Mouse (Mus musculus): ENCODE data around the gene Bglap2. TPM values are rescaled to one million over a fixed set of nuclear protein-coding genes. Genes with fewer than 3 reads are reported as not detected.
A peak's percentile ranks its signal among the peaks of the same experiment; 100 is the strongest.
"Not testable (repeated sequence)": the region's sequence is repeated elsewhere in the genome, so short reads cannot be mapped to it uniquely, and the experiment has no call there.

Gene Bglap2
- polyA plus RNA-seq, 1 experiment from 2014 or later: not detected

DNA sequence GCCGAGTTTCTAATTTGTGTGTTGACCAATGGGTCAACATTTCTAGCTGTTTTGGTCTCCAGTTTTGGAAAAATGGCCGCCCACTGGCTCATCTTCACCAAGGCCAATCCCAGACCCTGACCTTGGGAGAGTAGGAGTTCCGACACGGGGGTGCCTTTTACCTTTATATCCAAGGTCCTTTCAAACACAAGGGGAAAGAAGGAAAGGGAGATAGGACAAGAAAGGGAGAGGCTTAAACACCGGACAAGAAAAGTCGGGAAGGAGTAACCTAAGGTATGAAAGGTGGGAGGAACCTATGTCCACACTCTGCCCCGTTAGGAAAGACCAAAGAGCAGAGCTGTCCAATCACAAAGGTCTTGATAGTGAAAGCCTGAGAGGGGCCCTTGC lies 32.1 kb upstream of the Bglap2 start:
- WGBS: 25% methylated on average over 7 of the region's 7 CpGs
- H3K27ac ChIP-seq: peak overlapping the region; percentile 61
- H3K4me3 ChIP-seq: peak overlapping the region; percentile 71

DNA sequence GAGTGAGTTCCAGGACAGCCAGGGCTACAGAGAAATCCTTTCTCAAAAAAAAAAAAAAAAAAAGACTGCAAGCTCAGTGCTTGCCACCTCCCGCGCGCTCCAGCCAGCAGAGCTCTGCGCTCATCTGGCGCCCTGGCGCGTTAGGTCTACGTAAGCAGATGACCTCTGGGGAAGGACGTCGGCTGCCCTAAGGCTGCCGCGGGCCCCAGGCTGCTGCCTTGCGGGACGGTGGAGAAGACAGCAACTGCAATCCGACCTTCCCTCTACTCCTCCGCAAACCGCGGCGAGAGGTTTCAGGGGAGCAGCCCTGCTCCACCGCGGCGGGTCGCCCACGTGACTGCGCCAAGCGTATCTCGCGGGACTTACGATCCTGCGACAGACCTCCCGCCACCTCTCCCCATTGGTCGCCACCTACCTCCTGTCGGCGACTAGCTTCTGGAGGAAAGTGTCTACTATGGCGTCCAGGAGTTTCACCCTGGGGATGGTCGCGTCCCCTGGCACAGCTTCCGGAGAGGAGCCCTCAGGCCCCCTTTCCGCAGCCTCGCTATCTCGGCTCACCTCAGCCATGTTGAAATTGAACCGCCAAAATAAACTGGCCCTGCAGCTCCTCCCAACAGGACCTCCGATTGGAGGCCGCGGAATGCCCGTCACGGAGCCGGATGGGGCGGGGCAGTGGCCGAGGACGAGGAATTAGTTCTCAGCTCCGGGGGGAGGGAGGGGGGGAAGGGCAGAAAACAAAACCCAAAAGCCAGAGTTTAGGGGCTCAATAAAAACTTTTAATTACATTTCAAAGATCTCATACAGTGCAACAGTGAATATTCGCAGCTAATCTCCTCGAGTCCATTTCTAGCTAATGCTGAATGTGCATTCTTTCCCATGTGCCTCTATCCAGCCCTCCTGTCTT lies 31.5 kb upstream of the Bglap2 start, which contains the start of gene Pmf1:
Pmf1 (minus strand) TSS at position 591 of the 904 bp plus-strand sequence.
- H3K36me3 ChIP-seq (ENCODE audit: poor library complexity, severe bottlenecking): peaks cover 38% of the 10 kb centered on the region
- WGBS: under 1% methylated on average over 54 of the region's 54 CpGs
- peak; percentile 94 for ATAC-seq
- peaks cover 30% of the 10 kb centered on the region for H3K4me1 ChIP-seq
- no peaks in the 10 kb centered on the region for H3K27me3 ChIP-seq
- peak within 1 kb of the TSS; percentile 65 for H3K4me2 ChIP-seq
- peak within 1 kb of the TSS; percentile 71 for H3K4me3 ChIP-seq
- H3K9me3 ChIP-seq (replicated peaks): no peaks in the 10 kb centered on the region
- H3K9ac ChIP-seq: peak within 1 kb of the TSS; percentile 93
- peak within 1 kb of the TSS; percentile 92 for H3K27ac ChIP-seq

More for the DNA sequence above, 32.1 kb upstream of the Bglap2 start:
- Histone ChIP-seq H3K9ac (peak overlapping the region; percentile 93), H3K9me3 (replicated peaks) (no peaks in the 10 kb centered on the region), H3K4me2 (peak overlapping the region; percentile 65), H3K27me3 (no peaks in the 10 kb centered on the region), H3K4me1 (peaks cover 30% of the 10 kb centered on the region), H3K36me3 (ENCODE audit: poor library complexity, severe bottlenecking) (peaks cover 44% of the 10 kb centered on the region)
- no peak for ATAC-seq

DNA sequence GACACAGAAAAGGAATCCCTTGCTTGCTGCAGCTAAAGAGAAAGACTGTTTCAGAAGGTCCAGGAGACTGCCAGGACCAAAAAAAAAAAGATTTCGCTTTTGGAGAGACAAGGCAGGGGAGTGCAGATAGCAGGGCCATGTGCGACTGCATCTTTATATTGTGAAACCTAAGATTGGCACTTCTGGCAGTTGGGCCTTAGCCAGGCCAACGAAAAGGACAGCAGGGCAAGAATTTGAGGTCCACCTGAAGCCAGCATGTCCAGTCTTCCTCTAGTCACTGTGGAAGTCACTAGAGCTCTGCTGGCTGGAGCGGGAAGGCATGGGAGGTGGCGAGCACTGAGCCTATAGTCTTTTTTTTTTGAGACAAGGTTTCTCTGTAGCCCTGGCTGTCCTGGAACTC lies 30.5 kb upstream of the Bglap2 start:
- no peak overlapping the region for H3K27ac ChIP-seq
- 60% methylated on average over 5 of the region's 5 CpGs for WGBS
- peak overlapping the region; percentile 65 for H3K4me2 ChIP-seq
- H3K4me3 ChIP-seq: peak overlapping the region; percentile 71
- H3K4me1 ChIP-seq: peaks cover 30% of the 10 kb centered on the region
- no peaks in the 10 kb centered on the region for H3K9me3 ChIP-seq (replicated peaks)
- H3K9ac ChIP-seq: peak overlapping the region; percentile 93
- ATAC-seq: no peak
- H3K36me3 ChIP-seq (ENCODE audit: poor library complexity, severe bottlenecking): peaks cover 28% of the 10 kb centered on the region
- no peaks in the 10 kb centered on the region for H3K27me3 ChIP-seq

DNA sequence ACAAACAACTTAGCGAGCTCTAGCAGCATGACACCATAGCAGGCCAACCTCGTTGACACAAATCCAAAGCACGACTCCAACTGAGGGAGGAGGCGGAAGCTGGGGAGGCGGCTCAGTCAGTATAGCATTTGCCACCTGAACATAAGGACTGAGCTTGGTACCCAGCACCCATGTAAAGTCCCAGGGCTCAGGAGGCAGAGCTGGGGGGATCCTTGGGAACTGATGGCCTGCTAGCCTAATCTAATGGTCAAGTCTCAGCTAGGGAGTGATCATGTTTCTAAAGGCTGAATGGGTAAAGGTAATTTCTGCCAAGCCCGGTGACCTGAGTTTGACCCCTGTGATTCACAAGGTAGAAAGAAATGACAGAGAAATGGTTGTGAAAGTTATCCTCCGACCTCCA lies 29.0 kb upstream of the Bglap2 start:
- no peak overlapping the region for H3K9ac ChIP-seq
- ATAC-seq: no peak
- 57% methylated on average over 7 of the region's 7 CpGs for whole genome bisulfite sequencing

DNA sequence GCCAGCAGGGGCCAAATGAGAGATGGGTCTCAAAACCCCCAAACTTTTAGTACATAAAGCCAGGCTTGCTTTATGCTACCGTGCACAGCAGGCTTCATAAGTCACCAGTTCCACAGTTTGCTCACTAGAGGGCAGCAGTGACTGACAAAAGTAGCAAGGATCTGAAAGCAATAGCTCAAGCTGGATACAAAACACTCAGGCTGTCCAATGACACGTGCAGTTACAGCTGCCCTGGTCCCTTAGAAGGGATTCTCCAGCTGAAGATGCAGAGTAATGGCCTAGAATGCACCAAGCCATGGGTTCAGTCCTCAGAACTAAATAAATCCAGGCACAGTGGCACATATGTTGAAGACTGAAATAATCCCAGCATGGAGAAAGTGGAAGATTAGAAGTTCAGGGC lies 28.6 kb upstream of the Bglap2 start:
- no peak overlapping the region for H3K27ac ChIP-seq
- 0% methylated on average over 2 of the region's 2 CpGs for WGBS

More for the DNA sequence above, 29.0 kb upstream of the Bglap2 start:
- Histone ChIP-seq H3K27me3 (no peaks in the 10 kb centered on the region), H3K4me1 (peaks cover 30% of the 10 kb centered on the region), H3K9me3 (replicated peaks) (no peaks in the 10 kb centered on the region), H3K36me3 (ENCODE audit: poor library complexity, severe bottlenecking) (peaks cover 26% of the 10 kb centered on the region), H3K27ac (no peak overlapping the region), H3K4me2 (no peak overlapping the region), H3K4me3 (no peak overlapping the region)

DNA sequence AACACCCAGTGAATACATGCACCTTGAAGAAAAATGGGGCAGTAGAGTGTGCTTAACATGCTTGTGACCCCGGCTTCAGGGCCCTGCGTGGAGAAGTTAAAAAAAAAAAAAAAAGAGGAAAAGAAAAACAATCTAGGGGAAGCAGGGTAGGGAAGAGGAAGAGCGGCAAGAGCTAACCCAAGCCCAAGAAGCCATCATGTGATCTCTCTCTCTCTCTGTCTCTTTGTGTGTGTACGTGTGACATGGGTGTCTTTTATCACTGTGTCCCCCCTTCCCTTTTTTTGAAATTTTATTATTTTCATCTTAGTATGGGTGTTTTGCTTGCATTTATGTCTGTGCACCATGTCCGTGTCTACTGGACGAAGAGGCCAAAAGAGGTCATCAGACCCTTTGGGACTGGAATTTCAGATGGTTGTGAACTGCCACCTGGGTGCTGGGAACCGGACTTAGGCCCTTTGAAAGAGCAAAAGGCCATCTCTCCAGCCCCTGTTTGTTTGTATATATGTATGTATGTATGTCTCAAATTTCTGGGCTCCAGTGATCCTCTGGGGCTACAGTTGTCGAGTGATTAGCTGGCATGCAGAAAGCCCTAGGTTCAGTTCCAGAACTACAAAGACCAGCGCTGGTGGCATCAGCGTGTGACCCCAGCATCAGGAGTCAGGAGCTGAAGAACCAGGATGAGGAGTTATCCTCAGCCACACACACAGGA lies 25.2 kb upstream of the Bglap2 start:
- H3K9me3 ChIP-seq (replicated peaks): no peaks in the 10 kb centered on the region
- H3K4me1 ChIP-seq: peaks cover 16% of the 10 kb centered on the region
- H3K27me3 ChIP-seq: no peaks in the 10 kb centered on the region
- ATAC-seq: no peak
- H3K9ac ChIP-seq: no peak overlapping the region
- no peak overlapping the region for H3K4me3 ChIP-seq
- H3K4me2 ChIP-seq: no peak overlapping the region
- peaks cover 33% of the 10 kb centered on the region for H3K36me3 ChIP-seq (ENCODE audit: poor library complexity, severe bottlenecking)
- WGBS: 93% methylated on average over 10 of the region's 10 CpGs
- no peak overlapping the region for H3K27ac ChIP-seq

More for the DNA sequence above, 28.6 kb upstream of the Bglap2 start:
- Histone ChIP-seq H3K27me3 (no peaks in the 10 kb centered on the region), H3K4me3 (no peak overlapping the region), H3K4me1 (peaks cover 30% of the 10 kb centered on the region), H3K9ac (no peak overlapping the region), H3K9me3 (replicated peaks) (no peaks in the 10 kb centered on the region), H3K4me2 (no peak overlapping the region), H3K36me3 (ENCODE audit: poor library complexity, severe bottlenecking) (peaks cover 25% of the 10 kb centered on the region)
- peak; percentile 16; the same call in 1 of the 2 replicates for ATAC-seq

DNA sequence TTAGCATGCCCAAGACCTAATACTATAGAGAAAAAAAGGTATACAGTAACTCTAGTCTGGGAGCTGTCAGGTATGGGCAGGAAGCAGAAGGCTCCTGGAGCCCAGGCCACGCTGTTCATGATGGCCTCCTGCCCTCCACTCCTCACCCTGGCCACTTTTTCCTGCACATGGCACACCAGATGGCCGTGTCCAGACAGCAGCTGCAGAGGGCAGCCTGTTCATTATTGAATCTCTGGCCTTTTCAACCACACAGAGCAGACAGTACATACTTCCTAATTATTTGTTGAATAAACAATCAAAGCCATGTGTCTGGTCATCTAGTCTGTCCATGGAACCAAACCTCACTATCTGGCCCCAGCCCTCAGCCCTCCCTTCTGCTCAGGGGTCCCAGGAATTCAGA lies 20.2 kb upstream of the Bglap2 start:
- no peak for ATAC-seq
- Histone ChIP-seq H3K9me3 (replicated peaks) (no peaks in the 10 kb centered on the region), H3K4me3 (no peak overlapping the region), H3K4me1 (no peaks in the 10 kb centered on the region), H3K27me3 (no peaks in the 10 kb centered on the region), H3K4me2 (no peak overlapping the region), H3K9ac (no peak overlapping the region), H3K36me3 (ENCODE audit: poor library complexity, severe bottlenecking) (peaks cover 56% of the 10 kb centered on the region), H3K27ac (no peak overlapping the region)
- 85% methylated on average over 2 of the region's 2 CpGs for WGBS

DNA sequence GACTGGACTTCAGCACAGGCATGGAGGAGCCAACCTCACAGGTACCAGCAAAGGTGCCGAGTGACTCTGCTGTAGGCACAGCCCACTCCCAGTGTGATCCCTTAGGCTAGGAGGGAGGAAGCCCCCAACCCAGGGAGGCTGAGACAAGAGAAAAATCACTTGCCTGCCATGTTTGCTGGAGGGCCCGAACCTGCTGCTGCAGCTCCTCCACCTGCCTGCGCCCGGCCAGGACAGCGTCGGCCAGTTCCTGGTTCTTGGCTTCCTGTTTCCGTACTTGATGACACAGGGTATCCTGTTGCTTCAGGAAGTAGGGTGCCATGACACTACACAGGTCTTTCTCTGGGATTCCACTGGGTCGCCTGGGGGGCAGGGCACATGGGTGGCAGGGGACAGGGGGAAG lies 17.2 kb upstream of the Bglap2 start:
- no peak overlapping the region for H3K4me2 ChIP-seq

DNA sequence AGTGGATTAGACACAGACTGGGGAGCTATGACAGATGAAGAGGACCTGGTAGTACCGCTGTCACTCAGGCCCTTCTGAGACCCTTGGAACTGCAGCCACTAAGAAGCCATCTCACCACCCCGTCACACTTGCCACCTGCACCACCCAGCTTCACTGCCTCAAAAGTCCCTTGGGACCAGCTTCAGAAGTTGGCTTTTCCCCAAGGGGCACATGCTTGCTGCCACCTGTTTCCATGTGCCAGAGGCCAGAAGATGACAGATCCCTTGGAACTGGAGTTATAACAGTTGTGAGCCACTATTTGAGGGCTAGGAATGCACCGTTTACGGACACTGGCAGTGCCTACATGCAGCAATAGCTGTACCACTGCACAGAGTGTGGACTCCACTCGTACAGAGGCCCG lies 16.8 kb upstream of the Bglap2 start:
- Histone ChIP-seq H3K27me3 (no peaks in the 10 kb centered on the region), H3K9me3 (replicated peaks) (no peaks in the 10 kb centered on the region), H3K4me3 (no peak overlapping the region), H3K9ac (no peak overlapping the region), H3K4me1 (no peaks in the 10 kb centered on the region), H3K4me2 (no peak overlapping the region), H3K27ac (no peak overlapping the region), H3K36me3 (ENCODE audit: poor library complexity, severe bottlenecking) (peaks cover 42% of the 10 kb centered on the region)
- WGBS: 93% methylated on average over 6 of the region's 6 CpGs
- ATAC-seq: no peak

More for the DNA sequence above, 17.2 kb upstream of the Bglap2 start:
- no peaks in the 10 kb centered on the region for H3K4me1 ChIP-seq
- no peak overlapping the region for H3K27ac ChIP-seq
- WGBS: 95% methylated on average over 8 of the region's 8 CpGs
- ATAC-seq: no peak
- H3K9me3 ChIP-seq (replicated peaks): no peaks in the 10 kb centered on the region
- H3K36me3 ChIP-seq (ENCODE audit: poor library complexity, severe bottlenecking): peaks cover 42% of the 10 kb centered on the region
- H3K9ac ChIP-seq: no peak overlapping the region
- no peak overlapping the region for H3K4me3 ChIP-seq
- no peaks in the 10 kb centered on the region for H3K27me3 ChIP-seq

DNA sequence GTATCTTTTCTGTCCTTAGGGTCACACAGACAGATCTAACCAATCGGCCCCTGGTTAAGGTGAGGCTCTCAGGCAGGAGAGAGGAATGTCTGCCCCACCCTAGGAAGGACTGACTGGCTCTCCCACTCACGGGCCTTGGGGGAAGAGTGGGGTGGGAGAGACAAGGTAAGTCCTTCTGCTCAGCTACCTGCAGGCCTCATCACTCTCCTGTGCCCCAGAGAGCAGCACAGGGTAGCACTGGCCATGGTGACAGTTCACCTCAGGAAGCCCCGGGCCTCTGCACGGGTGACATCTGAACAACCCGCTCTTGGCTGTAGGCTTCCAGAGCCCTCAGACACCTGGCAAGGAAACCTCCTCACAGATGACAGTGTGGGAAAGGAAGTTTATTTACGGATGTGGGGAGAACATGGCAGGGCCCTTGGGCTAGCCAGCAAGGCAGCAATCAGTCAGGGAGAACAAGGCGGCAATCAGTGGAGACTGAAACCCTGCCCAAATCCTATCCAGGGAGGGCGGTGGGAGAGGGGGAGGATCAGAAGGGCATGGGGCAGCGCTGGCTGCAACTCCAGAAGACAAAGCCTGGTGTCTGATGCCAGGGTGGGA lies 15.4 kb upstream of the Bglap2 start:
- no peaks in the 10 kb centered on the region for H3K27me3 ChIP-seq
- H3K27ac ChIP-seq: no peak overlapping the region
- no peak overlapping the region for H3K9ac ChIP-seq
- H3K4me2 ChIP-seq: no peak overlapping the region
- no peaks in the 10 kb centered on the region for H3K9me3 ChIP-seq (replicated peaks)
- no peak for ATAC-seq
- WGBS: 90% methylated on average over 9 of the region's 9 CpGs
- peaks cover 36% of the 10 kb centered on the region for H3K36me3 ChIP-seq (ENCODE audit: poor library complexity, severe bottlenecking)
- H3K4me1 ChIP-seq: no peaks in the 10 kb centered on the region
- no peak overlapping the region for H3K4me3 ChIP-seq

DNA sequence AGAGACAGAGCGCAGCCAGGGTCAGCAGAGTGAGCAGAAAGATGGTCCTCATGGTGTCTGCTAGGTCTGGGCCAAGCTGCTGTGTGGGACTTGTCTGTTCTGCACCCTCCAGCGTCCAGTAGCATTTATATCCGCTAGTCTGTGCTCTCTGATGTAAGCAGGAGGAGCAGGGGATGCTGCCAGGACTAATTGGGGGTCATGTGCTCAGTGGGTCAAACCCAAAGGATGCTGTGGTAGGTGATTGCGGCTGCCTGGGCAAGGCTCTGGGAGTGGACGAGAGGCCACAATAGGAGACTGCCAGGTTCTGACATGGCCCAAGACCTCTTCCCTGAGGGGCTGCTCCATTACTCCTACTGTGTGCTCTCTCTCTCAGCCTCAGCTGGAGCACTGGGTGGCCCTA lies 5.9 kb upstream of the Bglap2 start, which contains the start of gene Bglap:
Bglap (minus strand) TSS at position 101 of the 400 bp plus-strand sequence.
- WGBS: 79% methylated on average over 5 of the region's 5 CpGs
- no peak for ATAC-seq

DNA sequence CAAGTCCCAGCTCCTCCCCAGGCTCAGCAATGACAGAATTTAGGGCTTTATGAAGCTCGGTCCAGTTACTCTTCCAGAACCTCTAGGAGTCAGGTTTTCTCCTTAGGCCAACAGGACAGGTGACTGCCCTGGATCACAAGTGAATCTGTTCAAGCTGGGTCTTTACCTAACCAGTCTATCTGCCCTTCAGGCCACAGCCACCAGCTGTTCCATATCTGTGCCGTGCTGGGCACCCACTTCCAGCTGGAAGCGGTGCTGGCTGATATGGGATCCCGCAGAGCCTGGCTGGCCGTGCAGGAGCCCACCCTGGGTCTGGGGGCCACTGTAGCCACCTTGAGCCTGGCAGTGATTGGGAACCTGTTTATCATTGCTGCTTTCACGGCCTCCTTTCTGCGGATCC lies 3.9 kb upstream of the Bglap2 start:
- not testable (repeated sequence) for H3K9me3 ChIP-seq (replicated peaks); H3K27ac ChIP-seq; H3K4me1 ChIP-seq; H3K36me3 ChIP-seq (ENCODE audit: poor library complexity, severe bottlenecking); H3K27me3 ChIP-seq; H3K4me3 ChIP-seq; H3K9ac ChIP-seq
- 13% methylated on average over 1 of the region's 7 CpGs for WGBS
- H3K4me2 ChIP-seq: peak overlapping the region; percentile 55; the same call in 1 of the 2 replicates
- peak; percentile 31; the same call in 1 of the 2 replicates for ATAC-seq

More for the DNA sequence above, 5.9 kb upstream of the Bglap2 start, which contains the start of gene Bglap:
- no peak within 1 kb of the TSS for H3K4me2 ChIP-seq
- peaks cover 8% of the 10 kb centered on the region for H3K4me1 ChIP-seq
- H3K4me3 ChIP-seq: no peak within 1 kb of the TSS
- H3K27ac ChIP-seq: no peak within 1 kb of the TSS
- H3K9ac ChIP-seq: no peak within 1 kb of the TSS
- no peaks in the 10 kb centered on the region for H3K27me3 ChIP-seq
- H3K9me3 ChIP-seq (replicated peaks): no peaks in the 10 kb centered on the region
- no peaks in the 10 kb centered on the region for H3K36me3 ChIP-seq (ENCODE audit: poor library complexity, severe bottlenecking)

Measured in forebrain, embryonic 13.5 days (tissue).